Mouse (Mus musculus) fat pad, adult 2 months (tissue): ENCODE measurements at regions not wholly inside any gene's neighbourhood (a gene's known extent, or its start where the extent isn't known, plus 50 kb on each side); places are given as distances from the start of the nearest gene placed in this dataset.

Experiments
- DNase-seq: peaks from one replicate; pipeline ENCODE4 v3.0.0-alpha.2; 2011; ENCODE audit warnings: low read depth, low spot score; ENCODE audit errors: extremely low read depth

GRCm38 (mm10) chr16:78247189-78247588 lies 54.1 kb upstream of the Cxadr start:
- DNase-seq: no peak

GRCm38 (mm10) chr16:78242678-78243077 lies 58.6 kb upstream of the Cxadr start:
- DNase-seq: no peak

- DNase-seq: no peak
Measured at GRCm38 (mm10) chr16:78240152-78240551, 61.1 kb upstream of the Cxadr start.

GRCm38 (mm10) chr16:78238052-78238701 lies 63.1 kb upstream of the Cxadr start:
- no peak for DNase-seq

- DNase-seq: no peak
Measured at GRCm38 (mm10) chr16:78237641-78238051, 63.6 kb upstream of the Cxadr start.

GRCm38 (mm10) chr16:78236746-78237640 lies 64.3 kb upstream of the Cxadr start:
- DNase-seq: no peak

GRCm38 (mm10) chr16:78232205-78232604 lies 69.1 kb upstream of the Cxadr start:
- no peak for DNase-seq

GRCm38 (mm10) chr16:78229013-78229412 lies 72.3 kb upstream of the Cxadr start:
- no peak for DNase-seq

- no peak for DNase-seq
Measured at GRCm38 (mm10) chr16:78222377-78222776, 78.9 kb upstream of the Cxadr start.

GRCm38 (mm10) chr16:78221781-78222180 lies 79.5 kb upstream of the Cxadr start:
- DNase-seq: no peak

GRCm38 (mm10) chr16:78217633-78218032 lies 83.7 kb upstream of the Cxadr start:
- DNase-seq: no peak

GRCm38 (mm10) chr16:78216752-78217351 lies 84.4 kb upstream of the Cxadr start:
- DNase-seq: no peak

GRCm38 (mm10) chr16:78211687-78212086 lies 89.6 kb upstream of the Cxadr start:
- DNase-seq: peak; percentile 79

- DNase-seq: no peak
Measured at GRCm38 (mm10) chr16:78208321-78208720, 93.0 kb upstream of the Cxadr start.

- no peak for DNase-seq
Measured at GRCm38 (mm10) chr16:78204332-78204731, 97.0 kb upstream of the Cxadr start.

- DNase-seq: no peak
Measured at GRCm38 (mm10) chr16:78200044-78200830, 101.1 kb upstream of the Cxadr start.

GRCm38 (mm10) chr16:78199252-78199651 lies 102.0 kb upstream of the Cxadr start:
- no peak for DNase-seq

- DNase-seq: no peak
Measured at GRCm38 (mm10) chr16:78198642-78199121, 102.6 kb upstream of the Cxadr start.

- peak; percentile 13 for DNase-seq
Measured at GRCm38 (mm10) chr16:78197252-78197896, 103.9 kb upstream of the Cxadr start.
